Mouse (Mus musculus) activated CD4-positive, CD25-positive, alpha-beta regulatory T cell, adult 4 months (primary cell): ENCODE data around the gene Gbp8. TPM values are rescaled to one million over a fixed set of nuclear protein-coding genes. Genes with fewer than 3 reads are reported as not detected.

Experiments used
- ATAC-seq: one replicate; pipeline ENCODE4 v1.8.0; 2017
- polyA plus RNA-seq, 2 experiments: library from polyadenylated mRNA; unstranded; fragments of 100-300 nt; shearing (Covaris generic); gene quantifications; one replicate each; pipeline ENCODE4 v1.2.1; 2017

Gbp8 gene
- polyA plus RNA-seq, 2 experiments from 2014 or later: 80.6 to 95.2 TPM

- ATAC-seq: no peak
Measured at GRCm38 (mm10) chr5:105055279-105055678, 84.1 kb downstream of the Gbp8 start.

- peak; percentile 76 for ATAC-seq
Measured at GRCm38 (mm10) chr5:105053471-105054169, 85.7 kb downstream of the Gbp8 start.

GRCm38 (mm10) chr5:105032362-105032761 lies 107.0 kb downstream of the Gbp8 start:
- ATAC-seq: no peak

GRCm38 (mm10) chr5:105012551-105012950 lies 126.8 kb downstream of the Gbp8 start:
- ATAC-seq: no peak

- ATAC-seq: no peak
Measured at GRCm38 (mm10) chr5:105011570-105011969, 127.8 kb downstream of the Gbp8 start.

- peak; percentile 49 for ATAC-seq
Measured at GRCm38 (mm10) chr5:105010376-105010775, 129.0 kb downstream of the Gbp8 start.

- ATAC-seq: no peak
Measured at GRCm38 (mm10) chr5:104989411-104989810, 149.9 kb downstream of the Gbp8 start.

- ATAC-seq: no peak
Measured at GRCm38 (mm10) chr5:104988000-104988399, 151.3 kb downstream of the Gbp8 start.

GRCm38 (mm10) chr5:104986706-104987105 lies 152.6 kb downstream of the Gbp8 start:
- ATAC-seq: peak; percentile 56

GRCm38 (mm10) chr5:104982535-104982934 lies 156.8 kb downstream of the Gbp8 start, which contains the start of gene Abcg3:
Gene Abcg3 (minus strand): TSS chr5:104982718.
- peak; percentile 75 for ATAC-seq

- ATAC-seq: no peak
Measured at GRCm38 (mm10) chr5:104979040-104979513, 160.3 kb downstream of the Gbp8 start.

Other genes starting within 250 kb of the Gbp8 start
- 10 to 100 TPM; 18.3 to 21.5 TPM for gene Abcg3, start 156.8 kb downstream of the Gbp8 start, polyA plus RNA-seq
- gene Gbp9, start within 50 bp of the Gbp8 start, polyA plus RNA-seq: 100 to 1,000 TPM in 1 of 2 experiments, 10 to 100 TPM in 1; 93.3 to 104 TPM
- 100 to 1,000 TPM; 200 to 257 TPM for gene Gbp4, start within 50 bp of the Gbp8 start, polyA plus RNA-seq
- gene Gbp10, start 100.0 kb upstream of the Gbp8 start, polyA plus RNA-seq: 10 to 100 TPM; 40.9 to 51.1 TPM
- gene Gm43302, start 154.2 kb upstream of the Gbp8 start, polyA plus RNA-seq: 1 to 10 TPM in 1 of 2 experiments, not detected in 1; 2.6 TPM
- gene Gbp6, start 154.2 kb upstream of the Gbp8 start, polyA plus RNA-seq: 100 to 1,000 TPM; 128 to 168 TPM